In the genomic region with DNA sequence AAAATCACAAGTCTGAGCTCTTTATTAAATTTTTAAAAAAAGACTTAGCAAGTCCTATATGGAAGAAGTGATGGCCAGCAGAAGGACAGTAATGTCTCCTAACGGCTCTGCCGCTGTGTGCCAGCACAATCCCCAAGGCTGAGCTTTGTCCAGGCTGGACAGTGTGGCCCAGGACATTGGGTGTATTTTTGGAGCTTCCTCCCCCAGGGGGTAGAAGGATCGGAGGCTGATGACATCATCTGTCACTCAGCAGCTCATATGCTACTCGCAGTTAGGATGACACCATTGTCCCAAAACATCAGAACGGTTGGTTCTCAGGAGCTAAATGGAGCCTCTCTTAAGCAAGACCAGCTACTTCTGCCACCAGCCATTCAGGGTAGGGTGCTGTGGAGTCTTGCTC, we compare ENCODE assay signal across 9 mouse cellular contexts.
DNase-seq lines count a peak whose midpoint lies in the region; ATAC-seq and TF ChIP-seq lines count a peak whose summit lies in the region.
"Had no signal": no experiment of that assay in that cellular context is flagged by ENCODE, and none has a peak within 500 bp of the region (broad histone marks: within the 10 kb centered on the region; RNA-seq: fewer than 3 reads in every experiment).

No protein-coding gene starts in this region.

- ATAC-seq in cerebellum, adult (ENCODE audit: insufficient number of reproducible peaks, low FRiP score, low TSS enrichment): no peak
- ATAC-seq in hindbrain, embryonic 16.5 days: no peak
- ATAC-seq in hindbrain, embryonic 14.5 days (ENCODE audit: low FRiP score): no peak
- no peak for ATAC-seq in intestine, postnatal 0 days

- no peak overlapping the region for H3K4me2 ChIP-seq in hindbrain, embryonic 16.5 days (ENCODE audit: low read length)
- H3K4me2 ChIP-seq in hindbrain, embryonic 14.5 days (replicated peaks): no peak overlapping the region
- no peak overlapping the region for H3K4me2 ChIP-seq in intestine, postnatal 0 days (replicated peaks; ENCODE audit: low read depth)
- H3K4me2 ChIP-seq: forebrain, embryonic 12.5 days had no signal

- H3K4me3 ChIP-seq in hindbrain, embryonic 16.5 days (ENCODE audit: low read length): no peak overlapping the region
- no peak overlapping the region for H3K4me3 ChIP-seq in hindbrain, embryonic 14.5 days (replicated peaks; ENCODE audit: low read length)
- H3K4me3 ChIP-seq in testis, adult 2 months (ENCODE audit: control insufficient read depth, low read depth, low read length): no peak overlapping the region
- H3K4me3 ChIP-seq in intestine, postnatal 0 days (ENCODE audit: low read depth, low read length): no peak overlapping the region
- H3K4me3 ChIP-seq: forebrain, embryonic 12.5 days had no signal

- H3K4me1 ChIP-seq in hindbrain, embryonic 16.5 days (ENCODE audit: control insufficient read depth, insufficient read depth, low read depth, low read length): peaks cover 20% of the 10 kb centered on the region
- H3K4me1 ChIP-seq in hindbrain, embryonic 14.5 days (replicated peaks; ENCODE audit: control insufficient read depth, insufficient read depth, low read length): peaks cover 17% of the 10 kb centered on the region
- H3K4me1 ChIP-seq in testis, adult 2 months (ENCODE audit: control insufficient read depth, insufficient read depth, low read length): peaks cover 5% of the 10 kb centered on the region
- no peaks in the 10 kb centered on the region for H3K4me1 ChIP-seq in intestine, postnatal 0 days (replicated peaks; ENCODE audit: control insufficient read depth, insufficient read depth, low read length)

- TF ChIP-seq CTCF in testis, adult 2 months (IDR thresholded peaks at IDR 0.05; ENCODE audit: control insufficient read depth, insufficient read depth, insufficient replicate concordance, low read depth, low read length): no peak
- TF ChIP-seq CTCF in intestine, postnatal 0 days (IDR thresholded peaks at IDR 0.05; ENCODE audit: low read depth): no peak

- peak; percentile 77 for DNase-seq in cerebellum, adult 11-12 months
- no peak for DNase-seq in hindbrain, embryonic 14.5 days (ENCODE audit: low spot score)
- no peak for DNase-seq in testis, postnatal 10 days (ENCODE audit: low spot score)
- DNase-seq in skeletal muscle tissue, adult 2 months (ENCODE audit: low read depth, low spot score): peak; percentile 37

- H3K27me3 ChIP-seq in hindbrain, embryonic 16.5 days (replicated peaks; ENCODE audit: control insufficient read depth, insufficient read depth, low read length): no peaks in the 10 kb centered on the region
- no peaks in the 10 kb centered on the region for H3K27me3 ChIP-seq in hindbrain, embryonic 14.5 days (ENCODE audit: control insufficient read depth, insufficient read depth, low read length)
- H3K27me3 ChIP-seq in testis, adult 2 months (ENCODE audit: control insufficient read depth, insufficient read depth, low read length): no peaks in the 10 kb centered on the region
- H3K27me3 ChIP-seq in intestine, postnatal 0 days (replicated peaks; ENCODE audit: control insufficient read depth, insufficient read depth, low read length): no peaks in the 10 kb centered on the region

- H3K27ac ChIP-seq in hindbrain, embryonic 16.5 days (ENCODE audit: low read depth, low read length): 0 out of 2 replicates have a peak overlapping the region, but pooled peaks have one; percentile 21
- no peak overlapping the region for H3K27ac ChIP-seq in hindbrain, embryonic 14.5 days
- H3K27ac ChIP-seq in testis, adult 2 months (ENCODE audit: control insufficient read depth, insufficient read depth, low read depth, low read length): peak overlapping the region; percentile 3; the same call in 1 of the 2 replicates
- no peak overlapping the region for H3K27ac ChIP-seq in intestine, postnatal 0 days (ENCODE audit: low read depth, low read length)
- H3K27ac ChIP-seq: forebrain, embryonic 12.5 days had no signal

- no peak overlapping the region for H3K9ac ChIP-seq in hindbrain, embryonic 16.5 days (ENCODE audit: low read depth, low read length)
- no peak overlapping the region for H3K9ac ChIP-seq in hindbrain, embryonic 14.5 days
- H3K9ac ChIP-seq in intestine, postnatal 0 days (ENCODE audit: low read depth, low read length): no peak overlapping the region
- H3K9ac ChIP-seq: forebrain, embryonic 12.5 days had no signal

- no peaks in the 10 kb centered on the region for H3K9me3 ChIP-seq in hindbrain, embryonic 16.5 days (ENCODE audit: control insufficient read depth, low read length)
- H3K9me3 ChIP-seq in hindbrain, embryonic 14.5 days (ENCODE audit: control insufficient read depth, low read length): no peaks in the 10 kb centered on the region
- H3K9me3 ChIP-seq in intestine, postnatal 0 days (ENCODE audit: control insufficient read depth): no peaks in the 10 kb centered on the region
- H3K9me3 ChIP-seq: forebrain, embryonic 12.5 days had no signal

- H3K36me3 ChIP-seq in hindbrain, embryonic 16.5 days (ENCODE audit: control insufficient read depth, insufficient read depth, low read length): no peaks in the 10 kb centered on the region
- no peaks in the 10 kb centered on the region; the same call in 1 of the 2 replicates for H3K36me3 ChIP-seq in hindbrain, embryonic 14.5 days (replicated peaks; ENCODE audit: control insufficient read depth, insufficient read depth)
- H3K36me3 ChIP-seq in testis, adult 2 months (ENCODE audit: control insufficient read depth, insufficient read depth, low read length): no peaks in the 10 kb centered on the region
- H3K36me3 ChIP-seq in intestine, postnatal 0 days (ENCODE audit: control insufficient read depth, insufficient read depth): no peaks in the 10 kb centered on the region
- H3K36me3 ChIP-seq: forebrain, embryonic 12.5 days had no signal

- no peak for TF ChIP-seq POLR2A in testis, adult 2 months (IDR thresholded peaks at IDR 0.05; ENCODE audit: control insufficient read depth, low read depth, low read length)

- WGBS in hindbrain, embryonic 16.5 days: 62% methylated on average over 5 of the region's 5 CpGs
- 63% methylated on average over 5 of the region's 5 CpGs for WGBS in hindbrain, embryonic 14.5 days
- WGBS in intestine, postnatal 0 days: 80% methylated on average over 5 of the region's 5 CpGs

Comparison
In these comparisons a context has a peak if more than half of its experiments do, and no peak if none do; other contexts are left out.
1. H3K27ac ChIP-seq: peak in hindbrain, embryonic 16.5 days (single experiment) and testis, adult 2 months (single experiment); none in hindbrain, embryonic 14.5 days (single experiment) and intestine, postnatal 0 days (single experiment).
2. DNase-seq: peak in cerebellum, adult 11-12 months (single experiment) and skeletal muscle tissue, adult 2 months (single experiment); none in hindbrain, embryonic 14.5 days (single experiment) and testis, postnatal 10 days (single experiment).